Mouse (Mus musculus) thymus, adult 2 months (tissue): Measurements from ENCODE around the gene Fbp1.

Experiments used
- CTCF ChIP-seq: fragments of 200-500 bp; IDR thresholded peaks from 2 replicates; pipeline ENCODE4 v1.5.1; 2012; ENCODE audit warnings: mild to moderate bottlenecking, control low read depth, low read length, moderate library complexity, borderline replicate concordance; ENCODE audit not compliant: control insufficient read depth, poor library complexity, insufficient read depth; ENCODE audit errors: extremely low read depth
- POLR2A ChIP-seq: fragments of 200-500 bp; IDR thresholded peaks from 2 replicates; pipeline ENCODE4 v1.6.1; 2012; ENCODE audit warnings: mild to moderate bottlenecking, low read length, control low read depth, moderate library complexity; ENCODE audit not compliant: control insufficient read depth, poor library complexity, insufficient read depth; ENCODE audit errors: extremely low read depth

GRCm38 (mm10) chr13:62872252-62872651, 15.8 kb downstream of the Fbp1 start:
- no peak for TF ChIP-seq POLR2A
- TF ChIP-seq CTCF: no peak
